Mouse (Mus musculus) frontal cortex, postnatal 14 days (tissue): ENCODE measurements around the gene Slc17a1.
A peak's percentile ranks its signal among the peaks of the same experiment; 100 is the strongest.

Source experiments
- DNase-seq, 2 experiments: peaks; one replicate each; pipeline ENCODE4 v3.0.0; 2022; ENCODE audit warnings: low spot score in 2 of 2

Slc17a1 gene

GRCm38 (mm10) chr13:23889011-23889605 lies 21.6 kb downstream of the Slc17a1 start:
- DNase-seq, result no peak

GRCm38 (mm10) chr13:23892592-23893268 lies 25.2 kb downstream of the Slc17a1 start:
- no peak for DNase-seq

GRCm38 (mm10) chr13:23893269-23893593 lies 25.7 kb downstream of the Slc17a1 start:
- DNase-seq, result no peak

GRCm38 (mm10) chr13:23898242-23898641 lies 30.7 kb downstream of the Slc17a1 start:
- no peak for DNase-seq

- DNase-seq, result no peak
Observed at GRCm38 (mm10) chr13:23906906-23907305, 39.4 kb downstream of the Slc17a1 start.

GRCm38 (mm10) chr13:23910121-23910520 lies 42.6 kb downstream of the Slc17a1 start:
- DNase-seq, result no peak

GRCm38 (mm10) chr13:23911335-23911734 lies 43.8 kb downstream of the Slc17a1 start:
- DNase-seq, result no peak

GRCm38 (mm10) chr13:23913791-23914306 lies 46.3 kb downstream of the Slc17a1 start:
- DNase-seq, result no peak

GRCm38 (mm10) chr13:23914376-23915167 lies 47.0 kb downstream of the Slc17a1 start, which contains the start of gene Slc17a4:
Gene Slc17a4 (minus strand): TSS chr13:23915009.
- no peak for DNase-seq

GRCm38 (mm10) chr13:23916132-23916531 lies 48.6 kb downstream of the Slc17a1 start:
- DNase-seq, result no peak

- DNase-seq, result no peak
Observed at GRCm38 (mm10) chr13:23917674-23918073, 50.1 kb downstream of the Slc17a1 start.

- DNase-seq, result no peak
Observed at GRCm38 (mm10) chr13:23925792-23926191, 58.2 kb downstream of the Slc17a1 start.

- DNase-seq, result no peak
Observed at GRCm38 (mm10) chr13:23928637-23929036, 61.1 kb downstream of the Slc17a1 start.

- no peak for DNase-seq
Observed at GRCm38 (mm10) chr13:23930461-23930860, 62.9 kb downstream of the Slc17a1 start.

- DNase-seq, result no peak
Observed at GRCm38 (mm10) chr13:23930904-23931303, 63.4 kb downstream of the Slc17a1 start.

GRCm38 (mm10) chr13:23933421-23934210 lies 66.1 kb downstream of the Slc17a1 start, which contains the start of gene Hist1h2ba:
Gene Hist1h2ba (minus strand): TSS chr13:23934156.
- no peak for DNase-seq

- no peak for DNase-seq
Observed at GRCm38 (mm10) chr13:23934211-23934520, 66.6 kb downstream of the Slc17a1 start, which contains the start of gene Hist1h2aa. Gene Hist1h2aa (plus strand): TSS chr13:23934462.

- DNase-seq, result peak in 1 of 2 experiments; percentile 17
Observed at GRCm38 (mm10) chr13:23938699-23939098, 71.1 kb downstream of the Slc17a1 start.

GRCm38 (mm10) chr13:23940291-23940690 lies 72.7 kb downstream of the Slc17a1 start:
- no peak for DNase-seq

- DNase-seq, result no peak
Observed at GRCm38 (mm10) chr13:23942861-23943260, 75.3 kb downstream of the Slc17a1 start.
